ENCODE assay signal across 12 mouse cellular contexts in genomic region chr15:61503436-61503835, GRCm38 (mm10).
DNase-seq lines count a peak whose midpoint lies in the region; ATAC-seq and TF ChIP-seq lines count a peak whose summit lies in the region.
"Had no signal": no experiment of that assay in that cellular context is flagged by ENCODE, and none has a peak within 500 bp of the region (broad histone marks: within the 10 kb centered on the region; RNA-seq: fewer than 3 reads in every experiment).

No protein-coding gene starts in this region.

- WGBS in liver, postnatal 0 days (ENCODE audit: insufficient replicate concordance) = 75% methylated on average over 7 of the region's 7 CpGs

- intact Hi-C loops in left cerebral cortex, postnatal 10 days (cut with DNase I) = no loop called here

- ATAC-seq in liver, postnatal 0 days = no peak
- ATAC-seq: Patski had no signal

- no peak overlapping the region for H3K4me2 ChIP-seq in liver, postnatal 0 days (ENCODE audit: low read depth, low read length)
- H3K4me2 ChIP-seq: embryonic facial prominence, embryonic 15.5 days; liver, embryonic 11.5 days; neural tube, embryonic 13.5 days had no signal

- DNase-seq in adrenal gland, adult (ENCODE audit: inconsistent age in 2 of 2, low spot score in 1 of 2) = peak; percentile 43 to 80
- no peak for DNase-seq in adrenal gland, postnatal 4 days (ENCODE audit: low spot score in 2 of 2)
- DNase-seq in left cerebral cortex, postnatal 10 days (ENCODE audit: extremely low spot score in 1 of 2, low spot score in 2 of 2) = peak; percentile 27 to 31
- DNase-seq in left cerebral cortex, adult 8-10 months (ENCODE audit: low spot score in 2 of 2) = no peak
- DNase-seq in adipocyte (ENCODE audit: low spot score) = peak; percentile 25
- DNase-seq in layer of hippocampus, postnatal 10 days (ENCODE audit: low spot score in 2 of 2) = peak; percentile 28 to 34
- DNase-seq in liver, postnatal 0 days = no peak
- DNase-seq in gastrocnemius, adult 8-10 months (ENCODE audit: low spot score in 2 of 2) = no peak

- no peak for TF ChIP-seq EP300 in liver, postnatal 0 days (IDR thresholded peaks at IDR 0.05; ENCODE audit: low read depth)

- no peak for TF ChIP-seq CTCF in liver, postnatal 0 days (IDR thresholded peaks at IDR 0.05; ENCODE audit: low read depth)

- H3K9me3 ChIP-seq in liver, postnatal 0 days (ENCODE audit: low read length) = no peaks in the 10 kb centered on the region
- H3K9me3 ChIP-seq: embryonic facial prominence, embryonic 15.5 days; neural tube, embryonic 13.5 days had no signal

- H3K4me1 ChIP-seq in liver, postnatal 0 days (ENCODE audit: insufficient read depth) = no peaks in the 10 kb centered on the region
- H3K4me1 ChIP-seq: embryonic facial prominence, embryonic 15.5 days; neural tube, embryonic 13.5 days had no signal

- H3K27ac ChIP-seq in liver, postnatal 0 days (ENCODE audit: low read depth) = no peak overlapping the region
- H3K27ac ChIP-seq: embryonic facial prominence, embryonic 15.5 days; neural tube, embryonic 13.5 days had no signal

- no peaks in the 10 kb centered on the region for H3K27me3 ChIP-seq in liver, postnatal 0 days (ENCODE audit: insufficient read depth, low read length)
- H3K27me3 ChIP-seq: embryonic facial prominence, embryonic 15.5 days; neural tube, embryonic 13.5 days; Patski had no signal

- H3K4me3 ChIP-seq in liver, postnatal 0 days (ENCODE audit: low read depth, low read length) = no peak overlapping the region
- H3K4me3 ChIP-seq: embryonic facial prominence, embryonic 15.5 days; neural tube, embryonic 13.5 days had no signal

- H3K36me3 ChIP-seq in liver, postnatal 0 days (replicated peaks; ENCODE audit: insufficient read depth, low read length) = no peaks in the 10 kb centered on the region
- H3K36me3 ChIP-seq: embryonic facial prominence, embryonic 15.5 days; neural tube, embryonic 13.5 days had no signal

- no peak overlapping the region for H3K9ac ChIP-seq in liver, postnatal 0 days (replicated peaks)
- H3K9ac ChIP-seq: embryonic facial prominence, embryonic 15.5 days; neural tube, embryonic 13.5 days had no signal

Comparison
In these comparisons a context has a peak if more than half of its experiments do, and no peak if none do; other contexts are left out.
1. DNase-seq: peak in adrenal gland, adult (2 of 2), left cerebral cortex, postnatal 10 days (2 of 2), adipocyte (single experiment) and layer of hippocampus, postnatal 10 days (2 of 2); none in adrenal gland, postnatal 4 days (0 of 2), left cerebral cortex, adult 8-10 months (0 of 2), liver, postnatal 0 days (single experiment) and gastrocnemius, adult 8-10 months (0 of 2).